Mouse (Mus musculus) forebrain, postnatal 0 days (tissue): ENCODE measurements at regions not wholly inside any gene's neighbourhood (a gene's known extent, or its start where the extent isn't known, plus 50 kb on each side); places are given as distances from the start of the nearest gene placed in this dataset.
A peak's percentile ranks its signal among the peaks of the same experiment; 100 is the strongest.
"Not testable (repeated sequence)": the region's sequence is repeated elsewhere in the genome, so short reads cannot be mapped to it uniquely, and the experiment has no call there.

Experiments used
- ATAC-seq: fragments of 200-750 bp; cut with Nextera tagmentation; 2 replicates; pipeline ENCODE4 v1.8.0; 2017; ENCODE audit warnings: mild to moderate bottlenecking, moderate library complexity
- DNase-seq: peaks from one replicate; pipeline ENCODE4 v3.0.0-alpha.2; 2015
- H3K27ac ChIP-seq: fragments of 300-500 bp; sonication (generic); 2 replicates; pipeline ENCODE4 v1.5.1; 2014; ENCODE audit warnings: low read depth, mild to moderate bottlenecking, antibody characterized with exemption, low read length, moderate library complexity, mixed read lengths
- H3K27me3 ChIP-seq: fragments of 300-500 bp; sonication (generic); 2 replicates; pipeline ENCODE4 v1.6.1; 2014; ENCODE audit warnings: mild to moderate bottlenecking, low read length, mixed read lengths; ENCODE audit not compliant: insufficient read depth
- H3K36me3 ChIP-seq: fragments of 300-500 bp; sonication (generic); 2 replicates; pipeline ENCODE4 v1.6.1; 2014; ENCODE audit warnings: mild to moderate bottlenecking, moderate library complexity; ENCODE audit not compliant: insufficient read depth
- H3K4me1 ChIP-seq: fragments of 300-500 bp; sonication (generic); 2 replicates; pipeline ENCODE4 v1.6.1; 2014; ENCODE audit warnings: antibody characterized with exemption; ENCODE audit not compliant: insufficient read depth
- H3K4me2 ChIP-seq: fragments of 300-500 bp; sonication (generic); 2 replicates; pipeline ENCODE4 v1.6.1; 2014; ENCODE audit warnings: low read depth, mild to moderate bottlenecking, moderate library complexity
- H3K4me3 ChIP-seq: fragments of 300-500 bp; sonication (generic); 2 replicates; pipeline ENCODE4 v1.5.1; 2014; ENCODE audit warnings: low read depth, low read length, mixed read lengths
- H3K9ac ChIP-seq: fragments of 300-500 bp; sonication (generic); 2 replicates; pipeline ENCODE4 v1.6.1; 2014; ENCODE audit warnings: mild to moderate bottlenecking
- H3K9me3 ChIP-seq: fragments of 300-500 bp; sonication (generic); 2 replicates; pipeline ENCODE4 v1.6.1; 2016; ENCODE audit warnings: low read length
- CTCF ChIP-seq: sonication (generic); IDR thresholded peaks from 2 replicates; pipeline ENCODE4 v1.5.1; 2016; ENCODE audit warnings: antibody characterized with exemption, control low read depth, low read depth
- WGBS: fragments of 180-500 bp; shearing (Covaris S2); extraction: QIAGEN DNeasy Blood & Tissue Kit; methylation state at CpG from one replicate; pipeline ENCODE4 v1.1.7; 2014; 5-methylcytosine and 5-hydroxymethylcytosine counted together

DNA sequence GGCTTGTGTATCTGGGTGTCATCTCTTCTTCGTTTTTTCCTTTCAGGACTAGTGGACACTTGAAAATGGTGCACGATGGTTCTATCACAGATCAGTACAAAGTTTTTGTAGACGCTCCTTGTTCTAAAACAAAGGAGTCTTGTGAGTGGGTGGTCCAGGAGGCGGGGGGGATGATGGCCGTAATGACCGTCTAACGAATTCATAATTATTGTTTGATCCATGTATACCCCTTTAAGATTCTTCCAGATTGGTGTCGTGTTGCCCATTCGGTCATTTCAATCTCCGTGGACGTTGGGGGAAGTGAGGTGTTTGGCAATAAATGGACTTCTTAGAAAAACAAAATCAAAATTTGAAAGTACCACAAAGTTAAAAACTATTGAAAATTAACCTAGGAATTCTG lies 183.8 kb downstream of the Basp1 start:
- H3K4me2 ChIP-seq, result no peak overlapping the region
- no peaks in the 10 kb centered on the region for H3K9me3 ChIP-seq
- H3K36me3 ChIP-seq, result no peaks in the 10 kb centered on the region
- no peak for TF ChIP-seq CTCF
- ATAC-seq, result peak; percentile 10; the same call in 1 of the 2 replicates
- no peak overlapping the region for H3K27ac ChIP-seq
- H3K9ac ChIP-seq, result no peak overlapping the region
- WGBS, result 31% methylated on average over 11 of the region's 11 CpGs
- H3K27me3 ChIP-seq, result no peaks in the 10 kb centered on the region
- DNase-seq, result no peak
- no peaks in the 10 kb centered on the region for H3K4me1 ChIP-seq
- no peak overlapping the region for H3K4me3 ChIP-seq

- Histone ChIP-seq H3K27me3 (no peaks in the 10 kb centered on the region), H3K4me3 (no peak overlapping the region), H3K4me1 (no peaks in the 10 kb centered on the region), H3K36me3 (no peaks in the 10 kb centered on the region), H3K9ac (no peak overlapping the region), H3K9me3 (no peaks in the 10 kb centered on the region), H3K27ac (no peak overlapping the region), H3K4me2 (no peak overlapping the region)
- 78% methylated on average over 7 of the region's 7 CpGs for WGBS
- no peak for TF ChIP-seq CTCF
- ATAC-seq, result no peak
- DNase-seq, result no peak
Observed at GRCm38 (mm10) chr15:25227496-25227895, 186.1 kb downstream of the Basp1 start.

DNA sequence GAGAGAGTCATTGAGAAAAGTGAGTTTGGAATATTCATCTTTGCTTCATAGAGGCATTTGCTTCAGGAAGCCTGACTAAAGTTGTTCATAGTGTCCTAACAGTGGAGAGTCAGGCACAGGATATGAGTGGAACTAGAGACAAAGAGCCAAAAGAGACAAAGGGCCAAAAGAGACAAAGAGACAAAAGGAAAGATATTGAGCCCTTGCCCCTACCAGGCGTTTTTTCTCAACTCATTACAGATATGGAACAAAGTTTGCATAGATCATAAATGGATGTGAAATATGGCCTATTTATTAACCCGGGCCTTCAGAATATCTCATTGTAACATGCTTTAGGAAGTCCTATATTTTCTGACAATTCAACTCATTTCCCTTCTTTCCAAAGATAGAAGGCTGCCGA lies 187.6 kb downstream of the Basp1 start:
- H3K9ac ChIP-seq, result no peak overlapping the region
- 34% methylated on average over 3 of the region's 3 CpGs for WGBS
- no peak overlapping the region for H3K4me3 ChIP-seq
- H3K4me1 ChIP-seq, result no peaks in the 10 kb centered on the region
- TF ChIP-seq CTCF, result no peak
- H3K9me3 ChIP-seq, result no peaks in the 10 kb centered on the region
- no peak overlapping the region for H3K27ac ChIP-seq
- no peaks in the 10 kb centered on the region for H3K36me3 ChIP-seq
- H3K4me2 ChIP-seq, result no peak overlapping the region
- DNase-seq (no peak), ATAC-seq (no peak)
- H3K27me3 ChIP-seq, result no peaks in the 10 kb centered on the region

- Histone ChIP-seq H3K4me1 (no peaks in the 10 kb centered on the region), H3K36me3 (no peaks in the 10 kb centered on the region), H3K4me3 (no peak overlapping the region), H3K4me2 (no peak overlapping the region), H3K27me3 (no peaks in the 10 kb centered on the region), H3K9ac (no peak overlapping the region), H3K27ac (no peak overlapping the region), H3K9me3 (no peaks in the 10 kb centered on the region)
- DNase-seq, result no peak
- no peak for TF ChIP-seq CTCF
- WGBS, result 18% methylated on average over 3 of the region's 3 CpGs
- ATAC-seq, result no peak
Observed at GRCm38 (mm10) chr15:25225431-25225830, 188.1 kb downstream of the Basp1 start.

DNA sequence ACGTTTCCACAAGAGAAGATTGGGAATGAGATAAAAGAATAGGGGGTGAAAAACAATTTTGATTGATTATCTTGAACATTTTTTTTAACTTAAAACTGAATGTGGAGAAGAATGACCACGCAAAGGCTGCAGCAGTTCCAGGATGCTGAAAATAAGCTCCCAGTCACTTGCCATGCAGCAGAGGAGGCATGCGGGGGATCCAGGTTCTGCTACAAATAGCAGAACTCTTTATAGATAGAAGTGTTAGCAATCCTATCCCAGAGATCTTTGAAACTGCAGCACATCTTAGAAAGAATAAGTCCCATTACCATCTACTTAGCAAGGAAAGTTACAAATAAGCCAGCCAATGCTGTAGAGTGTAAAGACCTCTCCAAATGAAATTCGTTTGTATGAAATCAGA lies 191.8 kb downstream of the Basp1 start:
- Histone ChIP-seq H3K4me1 (no peaks in the 10 kb centered on the region), H3K27ac (no peak overlapping the region), H3K4me2 (no peak overlapping the region), H3K4me3 (no peak overlapping the region), H3K9me3 (no peaks in the 10 kb centered on the region), H3K27me3 (no peaks in the 10 kb centered on the region), H3K36me3 (no peaks in the 10 kb centered on the region), H3K9ac (no peak overlapping the region)
- TF ChIP-seq CTCF, result no peak
- ATAC-seq, result no peak
- DNase-seq, result no peak
- 94% methylated on average over 4 of the region's 4 CpGs for WGBS

GRCm38 (mm10) chr15:25216375-25216774 lies 197.2 kb downstream of the Basp1 start:
- WGBS, result 89% methylated on average over 1 of the region's 1 CpGs
- ATAC-seq, result no peak
- Histone ChIP-seq H3K9me3 (no peaks in the 10 kb centered on the region), H3K4me1 (no peaks in the 10 kb centered on the region), H3K27me3 (no peaks in the 10 kb centered on the region), H3K27ac (no peak overlapping the region), H3K36me3 (no peaks in the 10 kb centered on the region), H3K4me2 (no peak overlapping the region), H3K4me3 (no peak overlapping the region), H3K9ac (no peak overlapping the region)
- TF ChIP-seq CTCF, result no peak
- DNase-seq, result no peak

GRCm38 (mm10) chr15:25202097-25202496 lies 211.5 kb downstream of the Basp1 start:
- Histone ChIP-seq H3K36me3 (no peaks in the 10 kb centered on the region), H3K27ac (no peak overlapping the region), H3K4me2 (no peak overlapping the region), H3K4me3 (no peak overlapping the region), H3K9me3 (no peaks in the 10 kb centered on the region), H3K27me3 (no peaks in the 10 kb centered on the region), H3K9ac (no peak overlapping the region), H3K4me1 (no peaks in the 10 kb centered on the region)
- no peak for TF ChIP-seq CTCF
- 95% methylated on average over 3 of the region's 3 CpGs for WGBS
- ATAC-seq (no peak), DNase-seq (no peak)

DNA sequence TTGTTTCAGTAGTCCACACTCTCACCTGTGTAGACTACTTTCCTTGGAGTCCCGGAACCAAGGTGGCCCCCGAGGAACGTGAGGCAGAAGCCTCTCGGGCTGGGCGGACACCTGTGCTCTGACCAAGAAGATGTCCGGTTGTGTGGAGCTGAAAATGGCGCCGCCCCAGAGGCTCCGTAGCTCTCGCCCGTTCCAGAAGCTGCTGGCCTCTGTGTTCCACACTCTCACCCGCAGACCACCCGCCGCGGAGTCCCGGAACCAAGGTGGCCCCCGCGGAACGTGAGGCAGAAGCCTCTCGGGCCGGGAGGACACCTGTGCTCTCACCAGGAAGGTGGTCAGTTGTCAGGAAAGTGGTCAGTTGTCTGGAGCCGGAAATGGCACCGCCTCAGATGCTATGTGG lies 213.3 kb downstream of the Basp1 start:
- not testable (repeated sequence) for H3K9me3 ChIP-seq, H3K36me3 ChIP-seq, H3K27ac ChIP-seq, ATAC-seq, H3K4me1 ChIP-seq, H3K4me2 ChIP-seq, H3K27me3 ChIP-seq, H3K4me3 ChIP-seq, H3K9ac ChIP-seq, DNase-seq
- WGBS, result 97% methylated on average over 23 of the region's 23 CpGs
